Mouse (Mus musculus) frontal cortex, postnatal 14 days (tissue): ENCODE measurements at regions not wholly inside any gene's neighbourhood (a gene's known extent, or its start where the extent isn't known, plus 50 kb on each side); places are given as distances from the start of the nearest gene placed in this dataset.
"Not testable (repeated sequence)": the region's sequence is repeated elsewhere in the genome, so short reads cannot be mapped to it uniquely, and the experiment has no call there.

Experiments used
- DNase-seq, 2 experiments: peaks; one replicate each; pipeline ENCODE4 v3.0.0; 2022; ENCODE audit warnings: low spot score in 2 of 2

DNA sequence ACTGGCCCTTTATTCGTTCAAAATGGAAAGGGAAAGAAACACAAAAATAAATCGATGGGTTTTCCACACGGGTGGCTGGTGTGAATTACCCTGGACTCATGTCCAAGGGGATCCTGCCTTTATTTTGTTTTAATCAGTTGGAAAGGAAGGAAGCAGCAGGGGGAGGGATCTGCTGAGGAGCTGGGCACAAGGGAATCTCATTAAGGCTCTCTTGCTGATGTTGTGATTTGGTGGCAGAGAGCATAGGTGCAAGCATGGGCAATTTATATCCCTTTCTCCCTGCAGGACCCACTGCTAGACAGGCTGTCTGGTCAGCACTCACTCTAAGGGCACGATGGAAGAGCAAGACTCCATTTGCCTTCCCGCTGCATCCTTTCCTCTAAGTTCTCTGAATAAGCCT lies 469.2 kb downstream of the Epha7 start:
- no peak for DNase-seq

DNA sequence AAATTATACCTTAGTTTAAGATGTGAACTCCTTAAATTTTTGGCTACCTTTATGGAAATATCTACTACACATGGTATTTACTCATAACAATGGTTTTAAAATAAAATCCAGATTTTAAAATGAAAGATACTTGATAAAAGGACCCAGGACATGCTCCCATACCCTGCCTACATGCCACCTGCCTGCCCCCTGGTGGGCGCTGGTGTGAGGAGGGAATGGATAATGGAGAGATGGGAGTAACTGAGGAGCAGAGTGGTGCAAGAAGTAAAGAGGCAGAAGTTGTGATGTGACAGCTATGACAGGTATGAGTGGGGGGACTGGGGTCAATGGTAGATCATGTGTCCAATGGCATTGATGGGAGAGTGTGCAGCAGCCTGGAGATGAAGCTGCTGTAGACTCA lies 488.4 kb downstream of the Epha7 start:
- no peak for DNase-seq

- no peak for DNase-seq
Measured at GRCm38 (mm10) chr4:29303951-29304350, 491.0 kb downstream of the Epha7 start.

DNA sequence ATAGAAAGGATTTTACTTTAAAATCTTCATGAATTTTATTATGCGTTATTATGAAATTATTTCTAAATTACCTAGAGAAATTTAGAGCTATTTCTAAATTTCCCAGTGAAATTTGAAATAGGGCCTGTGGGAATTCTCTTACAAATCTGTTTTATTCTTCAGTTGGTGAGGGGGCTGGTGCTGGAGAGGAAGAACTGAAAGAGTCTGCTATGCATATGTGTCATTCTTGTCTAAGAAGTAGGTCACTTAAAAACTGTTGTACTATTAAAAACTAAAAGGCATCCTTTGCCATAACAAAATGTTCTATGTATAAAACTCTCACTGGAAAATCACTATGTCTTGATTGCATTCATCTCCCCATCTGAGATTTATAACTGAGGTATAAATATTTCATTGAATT lies 494.3 kb downstream of the Epha7 start:
- no peak for DNase-seq

- DNase-seq: no peak
Measured at GRCm38 (mm10) chr4:29323921-29324320, 511.0 kb downstream of the Epha7 start.

GRCm38 (mm10) chr4:29329145-29329544 lies 516.2 kb downstream of the Epha7 start:
- DNase-seq: no peak

- no peak for DNase-seq
Measured at GRCm38 (mm10) chr4:29331747-29332146, 518.8 kb downstream of the Epha7 start.

GRCm38 (mm10) chr4:29337245-29337644 lies 524.3 kb downstream of the Epha7 start:
- no peak for DNase-seq

- DNase-seq: no peak
Measured at GRCm38 (mm10) chr4:29362191-29362590, 549.3 kb downstream of the Epha7 start.

- no peak for DNase-seq
Measured at GRCm38 (mm10) chr4:29389282-29389681, 576.4 kb downstream of the Epha7 start.

DNA sequence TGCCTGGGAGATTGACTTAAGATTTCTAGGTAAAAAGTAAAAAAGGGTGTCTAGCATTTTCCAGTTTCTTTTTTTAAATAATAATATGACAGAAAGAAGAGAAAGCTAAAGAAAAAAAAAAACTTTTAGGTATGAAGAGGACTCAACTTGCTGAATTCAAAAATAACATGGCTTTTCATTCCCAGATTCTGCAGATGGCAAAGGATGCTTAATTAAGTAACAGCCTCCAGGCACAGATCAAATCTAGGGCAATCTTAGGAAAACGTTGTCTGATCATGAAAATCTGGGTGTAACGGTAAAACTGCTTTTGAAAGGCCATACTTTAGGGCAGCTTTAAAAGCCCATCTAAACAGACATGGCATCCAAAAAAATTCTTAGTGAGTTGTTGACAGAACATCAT lies 577.4 kb downstream of the Epha7 start:
- no peak for DNase-seq

DNA sequence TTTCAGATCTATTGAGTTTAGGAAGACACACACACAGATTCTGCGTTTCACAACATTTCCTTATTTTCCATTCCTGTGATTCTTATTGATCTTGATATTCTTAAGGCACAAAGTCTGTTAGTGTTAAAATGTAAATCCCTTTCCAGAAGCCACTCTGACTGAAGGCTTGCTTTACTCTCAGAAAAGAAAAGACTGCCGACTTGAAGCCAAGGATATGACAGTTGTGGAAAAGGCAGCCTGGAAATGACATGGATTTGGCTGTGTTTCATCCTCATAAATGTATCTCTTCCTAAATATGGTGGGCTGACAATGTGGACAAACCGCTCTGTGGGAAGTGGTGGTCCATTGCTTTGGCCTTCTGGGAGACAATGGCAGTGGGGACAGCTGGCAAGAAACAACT lies 589.2 kb downstream of the Epha7 start:
- DNase-seq: no peak

- DNase-seq: no peak
Measured at GRCm38 (mm10) chr4:29414616-29415015, 601.7 kb downstream of the Epha7 start.

DNA sequence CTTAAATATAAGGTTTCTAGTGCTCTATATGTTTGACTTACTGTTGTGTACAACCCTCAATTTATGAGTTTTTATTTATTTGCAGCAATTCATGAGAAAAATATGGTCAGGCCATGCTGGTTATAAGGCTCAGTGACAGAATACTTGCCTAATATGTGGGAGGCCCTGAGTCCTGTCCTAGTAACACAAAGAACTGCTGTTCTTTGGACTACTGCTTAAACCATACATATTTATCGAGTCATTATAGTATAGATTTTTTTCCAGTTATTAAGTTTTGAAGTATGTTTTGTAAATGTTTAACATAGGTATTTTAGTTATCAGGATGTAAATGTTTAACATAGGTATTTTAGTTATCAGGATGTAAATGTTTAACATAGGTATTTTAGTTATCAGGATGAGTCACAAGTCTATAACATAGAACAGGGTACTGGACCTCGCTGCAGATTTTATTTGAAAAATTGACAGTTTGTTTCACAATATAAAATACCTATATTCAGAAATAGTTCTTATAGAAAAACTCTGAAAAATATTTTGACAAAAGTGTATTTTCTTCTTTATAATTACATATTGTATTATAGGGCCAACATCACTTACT lies 607.4 kb downstream of the Epha7 start:
- no peak for DNase-seq

- DNase-seq: not testable (repeated sequence)
Measured at GRCm38 (mm10) chr4:29431493-29431892, 618.6 kb downstream of the Epha7 start.

DNA sequence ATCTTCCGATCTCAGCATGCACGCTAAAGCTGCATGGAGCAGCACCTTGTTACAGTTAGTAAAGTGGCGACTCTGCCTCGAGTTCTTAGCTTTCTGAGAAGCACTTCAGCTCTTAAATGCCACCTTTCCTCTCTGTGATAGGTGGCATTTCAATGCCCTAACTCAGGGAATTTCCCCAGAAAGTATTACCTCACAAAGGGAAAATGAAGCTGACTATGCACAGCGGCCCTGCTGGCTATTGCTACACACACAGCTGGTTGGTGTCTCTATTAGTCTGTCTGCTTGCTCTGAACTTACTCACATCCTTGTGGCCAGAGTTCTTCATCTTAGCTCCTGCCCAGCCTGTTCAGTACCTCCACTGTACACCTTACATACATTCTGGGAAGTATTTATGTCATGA lies 650.4 kb downstream of the Epha7 start:
- DNase-seq: no peak

GRCm38 (mm10) chr4:29466315-29466714 lies 653.4 kb downstream of the Epha7 start:
- DNase-seq: no peak

GRCm38 (mm10) chr4:29480384-29481092 lies 667.6 kb downstream of the Epha7 start:
- no peak for DNase-seq

DNA sequence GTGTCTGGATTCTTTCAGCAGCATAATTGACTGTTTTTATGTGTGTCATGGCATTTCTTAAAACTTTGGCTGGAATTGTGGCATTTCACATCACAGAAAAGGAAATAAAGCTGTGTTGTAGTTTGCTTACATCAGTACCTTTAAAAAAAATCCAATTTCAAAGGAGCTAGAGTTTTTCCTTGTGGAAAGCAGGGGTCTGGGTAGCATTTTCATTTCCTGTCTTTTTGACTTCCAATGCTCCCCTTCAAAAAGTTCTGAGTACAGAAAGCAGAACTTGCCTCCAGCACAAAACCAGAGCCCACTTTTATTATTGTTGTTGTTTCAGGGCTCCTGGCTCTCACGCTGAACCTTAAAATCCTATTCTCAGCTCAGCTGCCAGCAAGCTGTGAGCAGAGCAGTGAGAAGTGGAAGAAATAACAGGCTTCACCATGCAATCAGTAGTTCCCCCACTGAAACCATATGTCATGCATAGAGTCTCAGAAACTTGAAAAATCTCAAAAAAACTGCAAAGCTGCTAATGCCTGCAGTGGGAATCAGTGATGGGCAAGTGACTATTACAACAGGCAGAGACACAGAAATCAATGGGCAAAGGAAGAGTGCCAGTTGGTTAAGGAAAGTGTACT lies 668.3 kb downstream of the Epha7 start:
- no peak for DNase-seq

DNA sequence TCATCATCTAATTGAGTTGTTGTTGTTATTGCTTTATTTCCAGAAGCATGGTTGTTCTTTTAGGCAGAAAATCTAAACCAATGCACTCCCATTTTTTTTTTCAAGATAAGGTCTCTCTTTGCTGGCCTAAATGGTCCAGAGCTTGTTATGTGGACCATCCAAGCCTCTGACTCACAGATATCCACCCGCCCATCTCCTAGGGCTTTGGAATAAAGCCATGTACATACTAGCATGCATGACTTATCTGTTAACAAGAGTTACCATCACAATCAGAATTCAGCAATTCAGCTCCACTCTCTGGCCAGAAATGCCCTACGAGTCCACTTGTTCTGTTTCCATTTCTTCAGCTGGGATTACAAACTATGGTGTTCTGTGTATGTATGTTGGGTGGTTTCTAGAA lies 669.5 kb downstream of the Epha7 start:
- DNase-seq: no peak

DNA sequence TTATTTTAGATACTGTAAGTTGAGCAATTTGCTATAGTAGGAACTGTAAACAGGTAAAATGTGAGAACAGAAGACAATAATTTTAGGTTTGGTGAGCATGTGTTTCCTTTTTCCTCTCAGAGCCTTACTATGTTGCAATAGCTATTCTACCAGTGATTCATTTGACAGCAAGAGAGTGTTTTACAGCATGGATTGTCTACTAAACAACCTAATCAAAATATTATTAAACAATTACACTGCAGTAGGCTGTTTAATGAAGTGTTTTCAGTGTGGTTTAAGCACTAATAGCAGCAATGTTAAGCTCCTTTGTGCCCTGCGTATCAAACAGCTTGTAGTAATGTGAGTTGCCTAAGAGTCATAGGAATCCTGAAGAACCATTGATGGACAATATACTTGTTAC lies 687.9 kb downstream of the Epha7 start:
- no peak for DNase-seq

GRCm38 (mm10) chr4:29525051-29525450 lies 712.1 kb downstream of the Epha7 start:
- no peak for DNase-seq
